Mouse (Mus musculus) adrenal gland, postnatal 36 days (tissue): ENCODE measurements around the gene Emc9. TPM values are rescaled to one million over a fixed set of nuclear protein-coding genes. Genes with fewer than 3 reads are reported as not detected.
A peak's percentile ranks its signal among the peaks of the same experiment; 100 is the strongest.

Experiments used
- DNase-seq, 2 experiments: peaks; one replicate each; pipeline ENCODE4 v3.0.0; 2021; ENCODE audit warnings: mixed read lengths in 1 of 2
- total RNA-seq, 2 experiments: library from RNA; stranded (reverse); gene quantifications; 2 replicates each; pipeline ENCODE4 v1.2.3; 2021

The Emc9 gene
- total RNA-seq, 2 experiments from 2014 or later, result 28.0 to 45.9 TPM

DNA sequence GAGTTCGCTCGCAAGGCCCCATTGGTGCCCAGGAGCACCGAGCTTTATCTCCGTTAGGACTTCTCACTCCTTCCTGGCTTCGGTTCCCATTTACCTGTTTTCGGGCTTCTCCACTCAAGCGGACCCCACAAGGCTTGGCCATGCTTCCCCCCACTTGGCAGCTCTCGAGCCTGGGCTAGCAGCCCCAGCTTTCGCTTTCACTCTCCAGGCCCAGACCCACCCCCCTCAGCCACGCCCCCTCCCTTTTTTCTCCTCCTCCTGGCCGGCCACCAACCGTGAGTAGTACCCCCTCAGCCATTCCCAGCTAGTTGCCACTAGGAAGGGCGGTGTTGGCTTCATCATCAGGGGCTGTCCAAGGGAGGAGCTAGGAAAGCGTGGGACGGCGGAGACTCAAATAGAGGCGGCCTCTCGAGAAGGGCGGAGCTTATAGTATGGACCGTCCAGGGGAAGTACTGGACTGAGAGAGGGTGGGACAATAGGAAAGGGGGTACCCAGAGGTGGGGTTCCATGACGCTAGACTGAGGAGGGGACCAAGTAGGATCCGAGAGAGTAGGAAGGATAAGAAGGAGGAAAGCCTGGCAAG is 5.7 kb upstream of the Emc9 start, which contains the start of gene Psme2:
Gene Psme2, minus strand, starts transcription at position 366 of the 583 bp plus-strand sequence.
- DNase-seq, result peak; percentile 94 to 95

GRCm38 (mm10) chr14:55589771-55590448 is 4.8 kb upstream of the Emc9 start:
- no peak for DNase-seq

DNA sequence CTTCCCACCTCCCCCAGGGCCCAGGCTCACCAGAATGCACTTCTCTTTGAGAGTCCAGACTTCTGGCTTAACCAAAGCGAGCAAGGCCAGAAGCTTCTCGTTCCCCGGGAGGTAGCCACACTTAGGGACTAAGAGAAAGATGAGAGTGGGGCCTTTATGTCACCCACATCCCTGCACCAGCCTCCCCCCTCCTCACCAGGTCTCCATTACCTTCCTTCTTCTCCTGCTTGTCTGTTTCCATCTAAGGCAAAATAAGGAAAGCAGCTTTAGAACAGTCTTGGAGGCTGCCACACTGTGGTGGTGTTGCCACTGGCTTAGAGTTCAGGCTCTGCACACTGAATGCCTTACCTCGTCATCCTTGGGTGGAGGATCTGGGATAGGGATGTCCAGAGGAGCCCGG is 4.2 kb upstream of the Emc9 start:
- DNase-seq, result no peak

DNA sequence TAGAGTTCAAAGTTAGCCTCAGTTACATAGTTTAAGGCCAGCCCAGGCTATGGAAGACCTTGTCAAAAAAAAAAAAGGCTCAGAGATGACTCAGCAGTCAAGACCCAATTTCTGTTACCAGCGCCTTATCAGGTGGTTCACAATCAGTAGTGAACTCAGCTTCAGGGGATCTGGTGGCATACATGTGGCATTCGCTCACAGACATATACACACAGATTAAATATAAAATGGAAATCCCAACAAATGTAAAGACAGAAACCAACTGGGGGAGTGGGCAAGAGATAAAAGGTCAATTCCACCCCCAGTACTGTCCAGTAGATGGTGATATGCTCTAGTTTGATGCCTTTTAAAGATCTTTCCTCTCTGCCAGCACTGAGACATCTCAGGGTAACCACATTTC is 1.0 kb upstream of the Emc9 start:
- no peak for DNase-seq

DNA sequence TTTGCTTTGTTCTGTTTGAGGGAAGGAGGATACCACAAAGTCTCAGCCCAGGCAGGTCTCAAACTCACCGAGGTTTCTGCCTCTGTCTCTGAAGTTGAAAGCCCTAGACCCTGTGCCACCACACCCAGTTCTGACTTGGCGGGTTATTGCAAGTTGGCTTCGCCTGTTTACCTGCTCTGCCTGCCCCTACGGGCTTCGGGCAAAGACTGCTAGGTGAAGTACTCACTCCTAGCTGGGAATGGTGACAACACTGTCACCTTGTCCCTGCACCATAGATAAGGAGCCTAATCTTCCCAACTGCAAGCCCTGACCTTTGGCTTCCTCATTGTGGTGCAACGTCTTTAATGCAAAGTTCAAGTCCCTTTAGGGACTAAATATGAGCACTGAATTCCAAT is 461 bp upstream of the Emc9 start:
- no peak for DNase-seq

GRCm38 (mm10) chr14:55584303-55584701 is 800 bp downstream of the Emc9 start:
- no peak for DNase-seq

GRCm38 (mm10) chr14:55581981-55582681 is 3.0 kb downstream of the Emc9 start:
- peak; percentile 31 to 47 for DNase-seq

DNA sequence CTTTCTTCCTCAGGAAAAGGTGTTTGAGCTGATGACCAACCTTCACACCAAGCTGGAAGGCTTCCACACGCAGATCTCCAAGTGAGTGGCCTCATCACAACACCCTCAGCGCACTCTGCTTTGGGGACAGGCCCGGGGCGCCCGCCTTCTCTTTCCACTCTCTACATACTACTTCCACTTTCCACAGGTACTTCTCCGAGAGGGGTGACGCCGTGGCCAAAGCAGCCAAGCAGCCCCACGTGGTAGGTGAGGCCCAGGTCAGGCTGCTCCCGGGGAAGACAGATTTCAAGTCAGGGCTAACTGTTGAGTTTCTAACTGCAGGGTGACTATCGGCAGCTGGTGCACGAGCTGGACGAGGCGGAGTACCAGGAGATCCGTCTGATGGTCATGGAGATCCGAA is 4.4 kb downstream of the Emc9 start:
- no peak for DNase-seq

DNA sequence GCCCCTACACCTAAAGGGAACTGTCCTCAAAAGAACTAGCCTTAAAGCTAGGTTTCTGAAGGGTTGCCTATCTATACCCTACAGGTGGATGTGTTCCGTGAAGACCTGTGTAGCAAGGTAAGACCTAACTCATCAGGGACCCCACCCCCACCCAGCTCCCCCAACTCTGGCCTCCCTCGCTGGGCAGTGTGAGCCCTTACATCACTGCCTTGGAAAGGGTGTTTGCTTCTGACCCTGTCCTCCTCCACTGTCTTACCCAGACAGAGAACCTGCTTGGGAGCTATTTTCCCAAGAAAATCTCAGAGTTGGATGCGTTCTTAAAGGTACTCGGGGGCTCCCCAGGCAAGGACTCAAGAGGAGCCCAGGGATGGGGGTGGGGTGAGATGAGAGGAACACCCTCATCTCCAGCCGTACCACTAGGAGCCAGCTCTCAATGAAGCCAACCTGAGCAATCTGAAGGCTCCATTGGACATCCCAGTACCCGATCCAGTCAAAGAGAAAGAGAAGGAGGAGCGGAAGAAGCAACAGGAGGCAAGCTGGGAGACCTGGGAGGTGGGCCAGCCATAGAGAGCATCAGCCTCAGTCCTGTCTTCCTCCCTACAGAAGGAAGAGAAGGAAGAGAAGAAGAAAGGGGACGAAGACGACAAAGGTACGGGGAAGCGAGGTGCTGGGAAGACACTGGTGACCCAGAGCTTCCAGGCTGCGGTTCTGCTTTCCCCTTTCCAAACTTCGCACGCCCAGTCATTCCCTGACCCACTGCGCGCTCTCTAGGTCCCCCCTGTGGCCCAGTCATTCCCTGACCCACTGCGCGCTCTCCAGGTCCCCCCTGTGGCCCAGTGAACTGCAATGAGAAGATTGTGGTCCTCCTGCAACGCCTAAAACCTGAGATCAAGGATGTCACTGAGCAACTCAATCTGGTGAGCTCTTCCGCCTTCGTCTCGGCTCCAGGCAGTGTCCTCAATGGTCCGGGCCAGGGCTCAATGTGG is 5.3 kb downstream of the Emc9 start:
- no peak for DNase-seq

DNA sequence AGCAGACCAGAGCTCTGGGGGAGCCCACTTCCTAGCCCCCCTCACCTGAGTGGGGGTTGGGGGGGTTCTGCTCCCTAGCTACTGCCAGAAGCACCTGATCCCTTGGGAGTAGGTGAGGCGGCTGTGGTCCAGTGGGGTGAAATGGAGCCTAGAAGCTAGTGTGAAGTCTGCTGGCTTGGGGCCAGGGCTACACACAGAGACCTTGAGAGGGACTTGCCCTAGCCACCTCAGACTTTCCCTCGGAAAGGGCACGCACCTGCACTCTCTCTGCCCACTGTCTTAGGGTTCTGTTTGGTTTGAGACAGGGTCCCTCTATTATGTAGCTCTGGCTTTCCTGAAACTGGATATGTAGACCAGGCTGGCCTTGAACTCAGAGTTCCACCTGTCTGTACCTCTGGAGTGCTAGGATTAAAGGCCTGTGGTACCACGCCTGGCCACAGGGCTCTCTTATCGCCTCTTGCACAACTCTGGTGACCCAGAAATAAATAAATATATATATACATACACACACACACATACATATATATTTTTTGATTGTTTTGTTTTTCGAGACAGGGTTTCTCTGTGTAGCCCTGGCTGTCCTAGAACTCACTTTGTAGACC is 6.3 kb downstream of the Emc9 start:
- DNase-seq, result peak; percentile 85

- DNase-seq, result peak; percentile 88 to 92
Observed at GRCm38 (mm10) chr14:55577871-55578667, 7.0 kb downstream of the Emc9 start, which contains the start of gene Psme1. TSS of gene Psme1 (plus strand) at chr14:55578123.

- peak in 1 of 2 experiments; percentile 30 for DNase-seq
Observed at GRCm38 (mm10) chr14:55576376-55576775, 8.7 kb downstream of the Emc9 start.

GRCm38 (mm10) chr14:55575711-55576110 is 9.4 kb downstream of the Emc9 start:
- no peak for DNase-seq

DNA sequence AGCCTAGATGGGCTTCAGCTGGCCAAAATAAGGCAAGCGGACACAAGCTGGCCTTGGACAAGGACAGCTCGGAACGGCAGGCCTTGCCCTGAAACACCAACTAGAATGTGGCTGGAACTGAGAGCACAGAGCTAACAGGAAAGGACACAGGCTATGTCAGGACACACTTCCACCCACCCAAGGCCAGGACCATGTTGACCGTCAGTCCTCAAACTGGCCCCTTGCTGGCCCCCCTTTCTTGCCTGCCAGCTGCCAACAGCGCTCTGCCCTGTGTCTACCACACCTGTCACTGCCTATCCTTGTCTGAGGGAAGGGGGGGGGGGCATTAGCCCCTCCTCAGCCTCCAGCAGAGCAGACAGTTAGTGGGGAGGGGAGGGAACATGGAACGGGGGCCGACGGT is 9.8 kb downstream of the Emc9 start, which contains the start of gene Fitm1:
Gene Fitm1, plus strand, starts transcription at position 316 of the 400 bp plus-strand sequence.
- peak in 1 of 2 experiments; percentile 42 for DNase-seq

- no peak for DNase-seq
Observed at GRCm38 (mm10) chr14:55571760-55572159, 13.3 kb downstream of the Emc9 start.

DNA sequence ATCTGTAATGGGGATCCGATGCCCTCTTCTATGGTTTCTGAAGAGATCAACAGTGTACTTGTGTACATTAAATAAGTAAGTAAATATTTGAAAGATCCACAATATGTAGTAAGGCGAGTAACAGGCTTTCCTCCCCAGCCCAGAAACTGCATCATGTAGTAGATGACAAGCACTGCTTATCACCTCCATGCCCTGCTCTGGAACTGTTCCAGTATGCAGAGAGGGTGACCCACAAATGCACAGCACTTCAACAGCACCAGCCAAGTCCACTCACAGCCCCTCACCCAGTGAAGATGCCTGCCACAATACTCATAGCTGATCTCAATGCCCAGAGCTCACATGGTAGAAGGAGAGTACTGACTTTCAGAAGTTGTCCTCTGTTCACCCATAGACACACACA is 14.5 kb downstream of the Emc9 start:
- DNase-seq, result no peak

DNA sequence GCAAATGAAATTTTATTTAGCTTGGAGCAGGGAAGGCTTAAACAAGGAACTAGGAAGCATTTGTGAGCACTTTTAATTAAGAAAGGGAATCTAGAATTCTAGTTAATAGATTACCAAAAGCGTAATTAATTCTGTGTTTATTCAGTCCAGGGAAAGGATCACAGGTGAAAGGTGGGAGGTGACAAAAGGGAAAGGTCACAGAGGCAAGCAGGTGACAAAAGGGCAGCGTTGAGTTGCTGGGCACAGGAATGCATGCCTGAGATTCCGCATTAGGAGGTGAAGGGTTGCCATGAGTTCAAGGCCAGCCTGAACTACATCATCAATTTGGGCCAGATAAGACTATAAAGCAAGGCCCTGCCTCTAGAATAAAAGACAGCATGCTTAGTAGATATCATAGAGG is 17.6 kb downstream of the Emc9 start:
- no peak for DNase-seq

DNA sequence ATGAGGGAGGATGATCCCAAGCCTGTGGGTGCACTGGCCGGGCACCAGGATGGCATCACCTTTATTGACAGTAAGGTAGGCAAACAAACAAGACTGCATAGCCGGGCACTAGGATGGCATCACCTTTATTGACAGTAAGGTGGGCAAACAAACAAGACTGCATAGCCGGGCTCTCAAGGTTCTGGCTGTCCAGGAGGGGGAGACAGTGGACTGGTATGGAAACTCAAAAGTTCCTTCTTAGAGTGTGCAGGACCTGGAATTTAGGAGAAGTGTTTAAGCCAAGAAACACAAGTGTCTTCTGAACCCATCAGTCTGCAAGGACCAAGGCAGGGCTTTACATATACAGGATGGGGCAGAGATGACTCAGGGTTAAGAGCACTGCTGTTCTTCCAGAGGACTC is 19.4 kb downstream of the Emc9 start:
- no peak for DNase-seq

GRCm38 (mm10) chr14:55563249-55563648 is 21.9 kb downstream of the Emc9 start:
- no peak for DNase-seq

- DNase-seq, result no peak
Observed at GRCm38 (mm10) chr14:55561860-55562259, 23.2 kb downstream of the Emc9 start.
